Comparison of ENCODE assay signal across 8 mouse cellular contexts in the genomic region with DNA sequence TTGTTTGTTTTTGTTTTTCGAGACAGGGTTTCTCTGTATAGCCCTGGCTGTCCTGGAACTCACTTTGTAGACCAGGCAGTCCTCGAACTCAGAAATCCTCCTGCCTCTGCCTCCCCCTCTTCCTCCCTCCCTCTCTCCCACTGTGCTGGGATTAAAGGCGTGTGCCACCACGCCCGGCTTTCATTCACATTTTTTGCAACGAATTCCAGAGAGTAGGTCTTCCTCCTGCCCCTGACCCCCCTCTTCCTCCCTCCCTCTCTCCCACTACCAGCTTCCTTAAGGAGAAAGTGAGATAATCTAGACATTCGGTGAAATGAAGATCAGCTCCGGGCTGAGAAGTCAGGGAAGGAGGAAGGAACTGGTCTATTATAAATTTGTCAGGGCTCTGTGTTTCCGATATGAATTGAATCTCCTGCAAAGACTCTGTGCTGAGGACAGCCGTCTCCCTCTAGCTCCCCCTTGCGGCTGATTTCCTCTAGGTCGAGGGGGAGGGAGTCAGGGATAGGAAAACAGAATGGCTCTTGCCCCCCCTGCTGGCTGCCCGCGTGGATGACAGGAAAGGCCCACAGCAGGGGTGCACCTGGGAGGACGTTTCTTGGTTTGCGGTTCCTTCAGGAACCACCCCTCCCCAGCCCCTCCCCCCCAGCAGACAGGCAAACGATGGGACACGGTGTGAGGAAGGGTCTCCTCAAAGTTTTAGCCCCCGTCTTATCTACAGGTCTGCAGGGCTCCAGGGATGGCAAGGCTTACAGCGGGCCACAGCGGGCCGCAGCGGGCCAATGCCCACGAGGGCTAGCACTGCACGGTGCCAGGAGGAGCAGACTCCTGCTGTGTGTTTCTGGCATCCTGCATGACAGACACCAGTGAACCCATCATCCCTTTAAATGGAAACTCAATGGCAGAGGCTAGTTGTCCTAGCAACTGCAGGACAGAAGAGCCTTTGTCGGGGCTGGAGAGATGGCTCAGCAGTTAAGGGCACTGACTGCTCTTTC. TPM values are rescaled to one million over a fixed set of nuclear protein-coding genes. Genes with fewer than 3 reads are reported as not detected.
DNase-seq lines count a peak whose midpoint lies in the region; ATAC-seq and TF ChIP-seq lines count a peak whose summit lies in the region.

No protein-coding gene starts in this region.

- no peak for TF ChIP-seq POLR2A in CH12.LX (IDR thresholded peaks at IDR 0.05; ENCODE audit: low read depth, low read length)

- DNase-seq in CH12.LX (ENCODE audit: extremely low read depth): peak; percentile 96
- peak; percentile 96 for DNase-seq in c-Kit-positive CD71-negative TER-119-negative erythroid progenitor cells, embryonic 14.5 days (ENCODE audit: low read depth)
- peak; percentile 96 for DNase-seq in forebrain, embryonic 11.5 days (ENCODE audit: low spot score)
- peak; percentile 94 to 99 for DNase-seq in kidney, postnatal 25 days
- DNase-seq in liver, embryonic 13.5 days: peak; percentile 84
- DNase-seq in neural tube, embryonic 10.5 days (ENCODE audit: extremely low spot score, low spot score): peak; percentile 96

- peak; percentile 94 to 100 for TF ChIP-seq CTCF in CH12.LX (conservative IDR thresholded peaks at IDR 0.05 in 1 of 2, IDR thresholded peaks at IDR 0.05 in 1 of 2; ENCODE audit: low read depth in 2 of 2, low read length in 2 of 2)

- 25% methylated on average over 26 of the region's 26 CpGs for WGBS in forebrain, embryonic 11.5 days
- 11% methylated on average over 26 of the region's 26 CpGs for WGBS in heart, embryonic 16.5 days
- 13% methylated on average over 26 of the region's 26 CpGs for WGBS in liver, embryonic 13.5 days (ENCODE audit: insufficient replicate concordance)
- 16% methylated on average over 26 of the region's 26 CpGs for WGBS in stomach, embryonic 15.5 days

- H3K27ac ChIP-seq in CH12.LX (ENCODE audit: insufficient read depth, low read depth): no peak overlapping the region
- no peak overlapping the region for H3K27ac ChIP-seq in forebrain, embryonic 11.5 days (ENCODE audit: low read depth, low read length)
- H3K27ac ChIP-seq in heart, embryonic 16.5 days (ENCODE audit: low read length): no peak overlapping the region
- H3K27ac ChIP-seq in liver, embryonic 13.5 days: no peak overlapping the region
- H3K27ac ChIP-seq in stomach, embryonic 15.5 days: no peak overlapping the region

- H3K36me3 ChIP-seq in CH12.LX (replicated peaks in 1 of 2; ENCODE audit: control insufficient read depth in 1 of 2, insufficient read depth in 1 of 2, low read length in 1 of 2): no peaks in the 10 kb centered on the region
- no peaks in the 10 kb centered on the region for H3K36me3 ChIP-seq in forebrain, embryonic 11.5 days (ENCODE audit: control insufficient read depth, insufficient read depth, low read length)
- no peaks in the 10 kb centered on the region for H3K36me3 ChIP-seq in heart, embryonic 16.5 days (ENCODE audit: control insufficient read depth, insufficient read depth)
- H3K36me3 ChIP-seq in liver, embryonic 13.5 days: no peaks in the 10 kb centered on the region
- no peaks in the 10 kb centered on the region for H3K36me3 ChIP-seq in stomach, embryonic 15.5 days

- dilution Hi-C loops in CH12.LX (cut with MboI; ENCODE audit: extremely low pct_ligation_motif_present, extremely low pct_unique_long_range_greater_than_20kb, low sequenced_read_pairs): no loop called here

- peak; percentile 90 for TF ChIP-seq RAD21 in CH12.LX (IDR thresholded peaks at IDR 0.05; ENCODE audit: low read depth, low read length)

- in situ Hi-C loops in CH12.LX (cut with MboI; ENCODE audit: low pct_ligation_motif_present, low pct_unique_long_range_greater_than_20kb, low sequenced_read_pairs): no loop called here

- no peaks in the 10 kb centered on the region for H3K79me2 ChIP-seq in CH12.LX (replicated peaks; ENCODE audit: control insufficient read depth, extremely low read depth, insufficient read depth, poor library complexity, severe bottlenecking)

- H3K4me3 ChIP-seq in CH12.LX (replicated peaks in 1 of 3; ENCODE audit: low read depth in 2 of 3, low read length in 2 of 3, poor library complexity in 1 of 3): no peak overlapping the region
- H3K4me3 ChIP-seq in forebrain, embryonic 11.5 days (ENCODE audit: low read depth, low read length): no peak overlapping the region; the same call in 1 of the 2 replicates
- peak overlapping the region; percentile 29 for H3K4me3 ChIP-seq in heart, embryonic 16.5 days (ENCODE audit: low read length)
- H3K4me3 ChIP-seq in liver, embryonic 13.5 days (replicated peaks): no peak overlapping the region
- H3K4me3 ChIP-seq in stomach, embryonic 15.5 days (replicated peaks): peak overlapping the region; percentile 17; the same call in 1 of the 2 replicates

- no peaks in the 10 kb centered on the region for H3K27me3 ChIP-seq in CH12.LX (replicated peaks)
- H3K27me3 ChIP-seq in forebrain, embryonic 11.5 days (ENCODE audit: control insufficient read depth, insufficient read depth, low read length): no peaks in the 10 kb centered on the region
- no peaks in the 10 kb centered on the region for H3K27me3 ChIP-seq in heart, embryonic 16.5 days (ENCODE audit: control insufficient read depth, insufficient read depth, low read length)
- no peaks in the 10 kb centered on the region for H3K27me3 ChIP-seq in liver, embryonic 13.5 days
- H3K27me3 ChIP-seq in stomach, embryonic 15.5 days (replicated peaks): no peaks in the 10 kb centered on the region

- H3K9me3 ChIP-seq in CH12.LX (replicated peaks; ENCODE audit: low read length): peaks cover 8% of the 10 kb centered on the region
- no peaks in the 10 kb centered on the region for H3K9me3 ChIP-seq in forebrain, embryonic 11.5 days (ENCODE audit: control insufficient read depth, low read length)
- no peaks in the 10 kb centered on the region; the same call in 1 of the 2 replicates for H3K9me3 ChIP-seq in heart, embryonic 16.5 days (replicated peaks; ENCODE audit: control insufficient read depth, low read length)
- H3K9me3 ChIP-seq in liver, embryonic 13.5 days (replicated peaks): no peaks in the 10 kb centered on the region
- no peaks in the 10 kb centered on the region for H3K9me3 ChIP-seq in stomach, embryonic 15.5 days

- peaks cover 0 to 9% of the 10 kb centered on the region in 2 experiments; a peak in 2 of 4 replicates for H3K4me1 ChIP-seq in CH12.LX (ENCODE audit: control insufficient read depth in 1 of 2, insufficient read depth in 2 of 2)
- H3K4me1 ChIP-seq in forebrain, embryonic 11.5 days (replicated peaks; ENCODE audit: control insufficient read depth, insufficient read depth, low read length): no peaks in the 10 kb centered on the region
- H3K4me1 ChIP-seq in heart, embryonic 16.5 days (ENCODE audit: control insufficient read depth, insufficient read depth, low read length): peaks cover 3% of the 10 kb centered on the region; the same call in 1 of the 2 replicates
- H3K4me1 ChIP-seq in liver, embryonic 13.5 days (replicated peaks): 0 out of 2 replicates have a peak, but pooled peaks cover 5% of the 10 kb centered on the region
- H3K4me1 ChIP-seq in stomach, embryonic 15.5 days: no peaks in the 10 kb centered on the region

- H3K4me2 ChIP-seq in CH12.LX (ENCODE audit: insufficient read depth, low read depth, poor library complexity, severe bottlenecking): peak overlapping the region; percentile 73
- H3K4me2 ChIP-seq in forebrain, embryonic 11.5 days (ENCODE audit: low read depth, low read length, severe bottlenecking): peak overlapping the region; percentile 21; the same call in 1 of the 2 replicates
- peak overlapping the region; percentile 61 for H3K4me2 ChIP-seq in heart, embryonic 16.5 days (ENCODE audit: low read depth, low read length)
- H3K4me2 ChIP-seq in liver, embryonic 13.5 days: peak overlapping the region; percentile 38
- H3K4me2 ChIP-seq in stomach, embryonic 15.5 days: peak overlapping the region; percentile 44

- peak; percentile 90 for ATAC-seq in forebrain, embryonic 11.5 days (replicated peaks; ENCODE audit: low FRiP score)
- peak; percentile 94 for ATAC-seq in heart, embryonic 16.5 days (replicated peaks; ENCODE audit: extremely low read depth, insufficient read depth, low FRiP score)
- peak; percentile 87 for ATAC-seq in liver, embryonic 13.5 days (ENCODE audit: low read depth)
- peak; percentile 89 for ATAC-seq in stomach, embryonic 15.5 days (ENCODE audit: insufficient read depth, low FRiP score, low read depth)

- no peak overlapping the region for H3K9ac ChIP-seq in CH12.LX (ENCODE audit: insufficient read depth, low read depth)
- H3K9ac ChIP-seq in forebrain, embryonic 11.5 days (ENCODE audit: low read length): no peak overlapping the region
- no peak overlapping the region for H3K9ac ChIP-seq in heart, embryonic 16.5 days (ENCODE audit: low read length)
- no peak overlapping the region for H3K9ac ChIP-seq in liver, embryonic 13.5 days
- H3K9ac ChIP-seq in stomach, embryonic 15.5 days: no peak overlapping the region

- TF ChIP-seq EP300 in CH12.LX (IDR thresholded peaks at IDR 0.05; ENCODE audit: low read length): no peak

RNA-seq across cellular contexts. Expression of a gene that starts 41.3 kb away (rescaled TPM):
- total RNA-seq in CH12.LX (2012; rRNA removed) (265 and 319 TPM in 2 replicates), CH12.LX (2014; rRNA removed) (190 and 198 TPM in 2 replicates)
- polyA plus RNA-seq in CH12.LX (2012; ENCODE audit: insufficient read length, low read depth): 304 and 366 TPM in 2 replicates
- 601 and 640 TPM in 2 replicates for polyA plus RNA-seq in forebrain, embryonic 11.5 days (2014; fragmentation: Nextera tagmentation; extraction: Ambion mirVana)
- polyA plus RNA-seq in heart, embryonic 16.5 days (2015; fragmentation: Nextera tagmentation; extraction: Ambion mirVana): 281 and 301 TPM in 2 replicates
- 273 and 316 TPM in 2 replicates for polyA plus RNA-seq in liver, embryonic 13.5 days (2015; fragmentation: Nextera tagmentation; extraction: Ambion mirVana)
- 407 and 470 TPM in 2 replicates for polyA plus RNA-seq in stomach, embryonic 15.5 days (2015; fragmentation: Nextera tagmentation; extraction: Ambion mirVana)

RNA-seq across cellular contexts. Expression of a gene that starts 46.8 kb away (rescaled TPM):
- not detected in 2 replicates for total RNA-seq in CH12.LX (2012; rRNA removed)
- not detected in 2 replicates for total RNA-seq in CH12.LX (2014; rRNA removed)
- polyA plus RNA-seq in CH12.LX (2012; ENCODE audit: insufficient read length, low read depth): not detected in 2 replicates
- 0.05 TPM in 1 of 2 replicates, not detected in the other for polyA plus RNA-seq in forebrain, embryonic 11.5 days (2014; fragmentation: Nextera tagmentation; extraction: Ambion mirVana)
- polyA plus RNA-seq in heart, embryonic 16.5 days (2015; fragmentation: Nextera tagmentation; extraction: Ambion mirVana): 0.63 and 1.2 TPM in 2 replicates
- polyA plus RNA-seq in liver, embryonic 13.5 days (2015; fragmentation: Nextera tagmentation; extraction: Ambion mirVana): 64.5 and 76.6 TPM in 2 replicates
- polyA plus RNA-seq in stomach, embryonic 15.5 days (2015; fragmentation: Nextera tagmentation; extraction: Ambion mirVana): 3.4 and 10.6 TPM in 2 replicates

RNA-seq across cellular contexts. Expression of a gene that starts 55.0 kb away (rescaled TPM):
- 16.8 and 17.9 TPM in 2 replicates for total RNA-seq in CH12.LX (2012; rRNA removed)
- total RNA-seq in CH12.LX (2014; rRNA removed): 5.3 and 8.0 TPM in 2 replicates
- polyA plus RNA-seq in CH12.LX (2012; ENCODE audit: insufficient read length, low read depth): 45.1 and 45.3 TPM in 2 replicates
- 34.6 and 35.3 TPM in 2 replicates for polyA plus RNA-seq in forebrain, embryonic 11.5 days (2014; fragmentation: Nextera tagmentation; extraction: Ambion mirVana)
- 28.4 and 35.6 TPM in 2 replicates for polyA plus RNA-seq in heart, embryonic 16.5 days (2015; fragmentation: Nextera tagmentation; extraction: Ambion mirVana)
- 13.4 and 16.1 TPM in 2 replicates for polyA plus RNA-seq in liver, embryonic 13.5 days (2015; fragmentation: Nextera tagmentation; extraction: Ambion mirVana)
- 28.5 and 29.0 TPM in 2 replicates for polyA plus RNA-seq in stomach, embryonic 15.5 days (2015; fragmentation: Nextera tagmentation; extraction: Ambion mirVana)

Comparison
In these comparisons a context has a peak if more than half of its experiments do, and no peak if none do; other contexts are left out.
1. H3K4me2 ChIP-seq: peak in every context shown above with its lines; median percentile 73 in CH12.LX; 61 in heart, embryonic 16.5 days; 44 in stomach, embryonic 15.5 days; 38 in liver, embryonic 13.5 days; 21 in forebrain, embryonic 11.5 days.
2. H3K4me3 ChIP-seq: peak in heart, embryonic 16.5 days (single experiment) and stomach, embryonic 15.5 days (single experiment); none in CH12.LX (0 of 3), forebrain, embryonic 11.5 days (single experiment) and liver, embryonic 13.5 days (single experiment).
3. Peak in every context shown above with its lines, with median percentiles within 50 percentile points of each other: DNase-seq and ATAC-seq.